Mouse (Mus musculus) lung, adult 2 months (tissue): ENCODE data around the gene Cdk14.

Experiments
- CTCF ChIP-seq: fragments of 200-500 bp; IDR thresholded peaks from 2 replicates; pipeline ENCODE4 v1.5.1; 2011; ENCODE audit warnings: mild to moderate bottlenecking, low read length, control low read depth; ENCODE audit not compliant: insufficient read depth
- POLR2A ChIP-seq: fragments of 200-500 bp; IDR thresholded peaks from 2 replicates; pipeline ENCODE4 v1.6.1; 2011; ENCODE audit warnings: low read depth, mild to moderate bottlenecking, control low read depth, low read length, borderline replicate concordance; ENCODE audit errors: extremely low read depth

GRCm38 (mm10) chr5:5319824-5320505, 100.1 kb downstream of the Cdk14 start:
- TF ChIP-seq CTCF (no peak), POLR2A (no peak)
